Mouse (Mus musculus) thymus, postnatal 25 days (tissue): ENCODE data around the gene Mpped2.

Experiments
- DNase-seq: peaks from one replicate; pipeline ENCODE4 v3.0.0; 2022

The Mpped2 gene

DNA sequence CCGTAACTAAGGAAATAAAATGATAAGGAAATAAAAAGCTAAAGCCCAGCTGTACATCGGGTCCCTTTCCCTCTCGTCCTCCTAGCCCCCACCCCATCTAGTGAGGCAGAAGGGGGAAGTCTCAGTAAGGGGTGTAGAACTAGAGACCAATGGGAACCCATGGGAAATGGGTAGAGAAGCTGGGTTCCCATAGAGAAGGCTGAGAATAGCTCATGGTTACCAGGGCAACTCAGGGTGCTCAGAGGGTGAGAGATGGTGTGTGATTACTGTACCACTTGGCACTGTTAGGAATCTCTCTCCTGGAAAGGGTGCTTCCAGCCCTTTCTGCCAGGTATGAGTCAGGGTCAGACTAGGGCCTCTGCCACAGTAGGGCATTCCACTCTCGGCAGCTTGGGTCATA lies 54.3 kb downstream of the Mpped2 start:
- no peak for DNase-seq

GRCm38 (mm10) chr2:106750878-106751277 lies 57.8 kb downstream of the Mpped2 start:
- DNase-seq = no peak

DNA sequence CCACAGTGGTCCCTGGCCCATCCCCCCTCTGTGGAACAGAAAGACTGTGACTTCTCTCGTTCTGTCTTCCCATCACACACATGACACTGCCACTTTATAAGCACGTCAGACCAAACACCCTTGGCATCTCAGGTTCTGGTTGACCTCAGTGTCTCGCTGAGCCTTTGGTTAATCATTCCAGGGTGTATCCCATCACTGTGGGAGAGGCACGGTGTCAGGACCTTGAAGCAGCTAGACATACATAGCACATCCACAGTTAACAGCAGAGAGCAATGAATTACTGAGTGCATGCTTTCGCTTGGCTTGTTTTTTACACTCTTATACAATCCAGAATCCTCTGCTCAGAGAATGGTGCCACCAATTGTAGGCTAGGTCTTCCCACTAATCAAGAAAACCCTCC lies 60.6 kb downstream of the Mpped2 start:
- no peak for DNase-seq

DNA sequence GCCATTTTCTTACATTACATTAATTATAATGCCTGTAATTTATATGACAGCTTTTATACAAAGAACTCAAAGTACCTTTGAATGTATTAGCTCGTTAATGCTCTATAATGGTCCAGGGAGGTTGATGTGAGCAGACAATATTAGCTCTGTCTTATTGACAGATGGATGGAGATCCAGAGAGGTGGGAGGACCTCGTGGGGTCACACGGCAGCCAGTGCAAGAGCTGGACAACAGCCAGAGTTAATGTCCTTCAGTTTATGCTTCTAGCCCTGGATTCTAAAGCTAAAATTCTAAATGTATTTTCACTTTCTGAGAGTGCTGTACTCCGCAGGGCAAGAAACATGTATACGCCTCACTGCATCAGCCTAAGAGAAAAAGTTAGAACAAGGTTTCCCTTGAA lies 61.6 kb downstream of the Mpped2 start:
- DNase-seq = no peak

- no peak for DNase-seq
Observed at GRCm38 (mm10) chr2:106756354-106757103, 63.5 kb downstream of the Mpped2 start.

GRCm38 (mm10) chr2:106762920-106763319 lies 69.9 kb downstream of the Mpped2 start:
- no peak for DNase-seq

DNA sequence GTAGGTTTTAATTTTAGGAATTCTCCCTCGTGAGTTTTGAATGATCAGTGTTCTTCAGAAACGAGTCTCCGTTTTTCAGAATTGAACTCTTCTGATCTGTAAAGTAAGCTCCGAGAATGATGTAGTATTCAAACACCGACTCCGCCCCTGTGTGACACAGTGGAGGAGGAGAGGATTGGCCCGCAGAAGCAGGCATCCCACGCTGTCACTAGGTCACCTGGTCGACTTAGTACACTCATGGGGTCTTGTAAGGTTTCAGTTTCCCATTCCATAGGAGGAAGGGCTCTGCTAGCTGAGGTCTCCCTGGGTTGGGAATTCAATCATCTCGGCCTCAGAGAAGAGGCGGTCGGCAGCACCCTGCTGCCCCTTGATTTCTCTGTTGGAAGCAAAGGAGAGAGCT lies 76.2 kb downstream of the Mpped2 start:
- no peak for DNase-seq

DNA sequence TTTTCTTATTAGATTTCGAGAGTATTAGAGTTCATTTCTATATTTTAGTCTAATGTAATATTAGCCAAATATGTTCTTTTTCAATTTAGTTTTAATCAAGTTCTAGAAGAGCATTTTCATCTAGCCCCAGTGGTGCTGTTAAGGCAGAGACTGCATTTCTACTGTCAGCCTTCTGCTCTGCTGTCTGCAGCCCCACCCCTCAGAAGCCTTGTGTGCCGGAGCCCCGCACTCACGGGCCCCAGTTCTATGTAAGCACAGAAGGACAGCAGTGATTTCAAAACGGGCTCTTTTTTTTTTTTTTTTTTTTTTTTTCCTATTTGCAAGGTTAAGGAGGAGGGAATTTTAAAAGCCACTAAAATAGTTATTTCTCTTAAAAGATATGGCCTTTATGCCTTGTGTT lies 79.6 kb downstream of the Mpped2 start:
- no peak for DNase-seq

DNA sequence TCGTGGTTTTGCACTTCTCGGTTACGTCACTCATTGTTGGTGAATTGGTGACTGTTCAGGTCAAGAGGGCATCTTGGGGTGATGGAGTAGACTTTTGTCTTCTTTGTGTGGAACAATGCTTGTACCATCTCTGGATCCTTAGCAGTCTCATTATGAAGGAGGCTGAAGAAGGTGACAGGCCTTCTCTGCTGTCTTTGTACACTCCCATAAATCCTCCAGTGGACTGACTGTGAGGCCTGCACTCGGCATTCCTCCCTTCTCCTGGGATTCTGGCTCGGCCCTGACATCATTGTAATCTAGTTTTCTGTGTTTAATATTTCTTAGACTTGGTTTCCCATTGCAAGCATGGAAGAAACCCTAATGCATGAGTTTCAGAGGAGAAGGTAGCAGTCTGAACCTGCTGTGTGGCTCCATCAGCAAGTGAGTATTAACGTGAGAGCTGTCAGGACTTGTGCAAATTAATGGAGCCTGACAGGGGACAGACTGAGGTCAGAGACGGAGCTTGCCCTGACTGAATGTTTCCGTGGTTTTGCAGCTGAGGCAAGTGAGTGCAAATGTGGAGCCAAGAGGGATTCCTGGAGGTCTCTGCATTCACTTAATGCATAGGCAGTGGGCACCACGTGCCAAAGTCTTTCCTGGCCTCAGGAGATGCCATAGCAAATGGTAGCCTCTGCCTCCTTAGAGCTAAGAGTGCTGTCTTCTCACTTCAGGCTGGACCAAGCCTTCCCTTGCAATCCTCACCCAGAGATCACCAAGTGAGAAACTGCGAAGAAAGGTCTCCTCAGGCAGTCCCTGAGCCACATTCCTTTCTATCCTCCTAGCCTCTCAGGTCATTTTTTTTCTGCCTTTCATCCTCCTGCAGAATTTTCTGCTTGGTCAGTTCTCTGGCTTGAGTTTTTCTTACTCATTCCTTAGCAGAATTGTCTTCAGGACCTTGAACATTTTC lies 81.5 kb downstream of the Mpped2 start:
- DNase-seq = no peak

DNA sequence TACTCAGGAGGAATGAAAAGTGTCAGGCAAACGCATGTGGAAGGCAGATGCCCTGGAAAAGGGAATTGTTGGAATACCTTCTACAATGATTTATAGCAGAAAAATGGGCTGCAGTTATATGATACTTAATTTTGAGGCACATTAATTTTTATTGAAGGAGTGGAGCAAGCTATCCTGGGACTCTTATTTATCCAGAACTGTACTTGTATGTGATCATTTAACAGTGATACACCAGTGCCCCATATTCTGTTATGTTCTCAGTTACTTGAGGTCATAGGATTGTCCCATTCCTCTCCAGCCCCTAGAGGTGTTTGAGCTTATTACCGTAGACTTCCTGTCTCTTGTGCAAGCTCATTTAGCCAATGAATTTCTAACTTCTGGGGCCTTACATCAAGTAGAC lies 82.9 kb downstream of the Mpped2 start:
- no peak for DNase-seq

DNA sequence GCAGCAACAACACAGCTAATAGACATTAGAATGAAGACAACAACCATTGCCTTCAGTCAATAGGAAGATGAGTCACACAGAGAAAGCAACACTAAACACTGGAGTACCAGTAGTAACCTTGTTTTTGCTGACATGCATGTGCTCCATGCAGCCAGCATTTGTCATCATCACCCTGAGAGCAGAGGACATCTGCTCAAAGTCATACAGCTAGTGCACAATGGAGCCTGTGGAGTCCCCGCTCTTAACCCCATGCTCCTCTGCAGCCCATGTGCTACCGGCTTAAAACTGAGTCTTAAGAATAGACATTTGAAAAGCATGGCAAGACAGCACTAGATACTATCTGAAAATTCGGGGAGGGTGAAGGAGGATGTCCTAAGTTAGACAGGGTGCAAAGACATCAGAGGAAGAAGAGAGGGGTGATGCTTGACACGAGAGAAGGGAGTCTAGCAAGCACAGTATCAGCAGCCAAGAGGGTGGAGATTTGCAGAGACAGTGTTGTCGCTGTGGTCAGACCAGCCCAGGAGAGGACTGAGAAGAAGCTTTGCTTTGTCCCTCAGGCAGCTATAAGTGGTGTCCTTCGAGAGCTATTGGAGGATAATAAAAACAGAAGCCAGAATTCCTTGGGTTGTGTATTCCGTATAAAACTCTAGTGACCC lies 85.9 kb downstream of the Mpped2 start:
- no peak for DNase-seq

DNA sequence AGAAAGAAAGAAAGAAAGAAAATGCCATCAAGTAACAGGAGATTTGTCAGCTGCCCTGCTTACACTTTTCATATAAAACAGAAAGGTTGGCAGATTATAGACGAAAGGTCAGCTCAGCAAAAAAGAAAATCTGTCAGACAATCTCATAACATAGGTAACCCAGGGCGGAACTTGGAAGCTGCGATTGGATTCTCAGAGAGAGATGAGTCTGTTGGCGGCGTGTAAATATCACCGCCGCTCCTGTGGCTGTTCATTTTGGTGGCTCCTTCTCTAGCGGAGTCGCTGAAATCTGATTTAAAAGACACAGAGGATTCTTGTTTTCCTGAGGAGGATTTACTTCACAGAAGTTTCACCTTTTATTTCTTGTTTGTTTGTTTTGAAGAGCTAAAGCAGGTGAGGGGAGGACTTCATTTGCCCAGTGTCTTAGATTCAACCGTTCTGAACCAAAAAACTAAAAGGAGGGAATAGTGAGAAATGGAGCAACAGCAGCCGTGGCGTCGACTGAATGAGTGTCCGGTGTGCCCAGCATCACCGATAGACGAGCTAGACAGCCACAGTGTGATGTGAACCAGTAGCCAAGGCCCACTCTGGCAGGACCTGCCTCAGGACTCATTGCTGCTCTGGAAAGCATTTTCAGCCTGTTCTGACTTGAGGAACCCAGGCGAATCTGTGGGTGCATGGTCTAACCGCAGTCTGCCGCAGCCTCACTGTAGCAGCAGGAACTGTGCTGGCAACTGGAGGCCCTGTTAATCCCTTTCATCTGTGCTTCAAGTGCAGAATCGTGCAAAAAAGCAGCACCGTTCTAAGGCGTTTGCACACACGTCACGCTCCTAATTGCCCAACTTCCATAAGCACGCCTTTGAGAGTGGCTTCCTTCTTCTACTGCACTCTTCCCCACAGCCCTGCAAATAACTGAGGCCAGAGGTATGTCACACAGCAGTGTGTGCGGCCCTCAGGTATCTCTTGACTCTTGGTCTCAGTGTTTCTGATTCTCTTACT lies 88.4 kb downstream of the Mpped2 start:
- DNase-seq = no peak

- DNase-seq = no peak
Observed at GRCm38 (mm10) chr2:106783311-106783710, 90.2 kb downstream of the Mpped2 start.

- DNase-seq = no peak
Observed at GRCm38 (mm10) chr2:106788055-106788454, 95.0 kb downstream of the Mpped2 start.

DNA sequence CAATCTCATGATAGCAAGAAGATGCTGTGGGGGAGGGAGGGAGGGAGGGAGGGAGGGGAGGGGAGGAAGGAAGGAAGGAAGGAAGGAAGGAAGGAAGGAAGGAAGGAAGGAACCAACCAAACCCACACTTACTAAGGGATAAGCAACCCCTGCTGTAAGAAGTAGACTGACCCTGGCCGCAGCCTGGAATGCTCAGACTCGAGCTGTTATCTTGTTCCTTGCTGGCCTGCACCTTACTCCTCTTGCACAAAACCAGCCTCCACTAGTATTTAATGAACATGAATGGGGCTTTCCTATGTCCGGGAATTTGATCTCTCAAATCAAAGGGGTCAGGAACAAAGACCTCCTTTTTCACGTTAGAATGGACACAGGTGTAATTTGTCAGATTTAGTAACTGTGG lies 95.5 kb downstream of the Mpped2 start:
- DNase-seq = no peak

DNA sequence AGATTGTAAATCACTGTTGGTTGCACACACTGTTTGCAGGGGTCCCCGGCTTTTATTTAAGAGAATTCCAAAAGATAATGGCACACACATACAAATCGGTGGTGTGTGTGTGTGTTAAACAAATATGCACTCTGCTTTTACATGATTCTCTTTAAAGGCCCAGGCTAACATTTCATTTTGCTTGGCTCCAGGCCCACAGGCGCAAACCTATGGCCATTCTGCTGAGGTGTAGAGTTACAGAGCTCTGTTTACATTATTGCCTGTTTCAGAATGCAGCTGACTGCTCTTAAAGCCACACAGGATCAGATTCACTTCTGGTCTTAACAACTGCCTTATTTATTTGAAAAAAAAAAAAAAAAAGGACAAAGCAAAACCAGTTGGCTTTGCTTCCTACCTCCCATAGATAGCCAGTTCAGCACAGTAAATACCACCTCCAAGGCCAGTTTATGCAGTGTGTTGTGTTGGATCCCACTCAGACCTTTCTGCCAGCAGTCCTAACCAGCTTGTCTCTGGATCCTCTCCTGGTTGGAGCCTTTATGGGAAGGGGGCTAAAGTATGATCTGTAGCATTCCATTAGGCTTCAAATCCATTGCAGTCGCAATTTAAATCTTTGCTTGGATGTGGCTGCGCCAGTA lies 96.7 kb downstream of the Mpped2 start:
- no peak for DNase-seq

DNA sequence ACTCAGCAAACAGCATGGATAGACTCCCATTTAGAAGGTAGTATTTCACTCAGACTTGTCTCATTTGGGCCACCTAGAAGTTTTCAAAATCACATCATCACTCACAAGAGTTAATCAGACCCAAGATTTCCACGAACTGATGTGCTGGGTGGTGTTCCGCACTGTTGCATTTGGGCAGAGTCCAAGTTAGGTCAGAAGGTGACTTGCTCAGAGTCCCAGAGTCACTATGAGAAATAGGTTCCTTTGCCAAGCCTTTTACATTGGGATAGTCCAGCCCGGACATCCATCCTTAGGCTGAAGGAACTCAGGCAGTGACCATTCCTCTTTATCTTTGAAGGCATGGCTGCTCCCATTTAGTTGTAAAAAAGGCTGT lies 97.2 kb downstream of the Mpped2 start:
- DNase-seq = no peak

DNA sequence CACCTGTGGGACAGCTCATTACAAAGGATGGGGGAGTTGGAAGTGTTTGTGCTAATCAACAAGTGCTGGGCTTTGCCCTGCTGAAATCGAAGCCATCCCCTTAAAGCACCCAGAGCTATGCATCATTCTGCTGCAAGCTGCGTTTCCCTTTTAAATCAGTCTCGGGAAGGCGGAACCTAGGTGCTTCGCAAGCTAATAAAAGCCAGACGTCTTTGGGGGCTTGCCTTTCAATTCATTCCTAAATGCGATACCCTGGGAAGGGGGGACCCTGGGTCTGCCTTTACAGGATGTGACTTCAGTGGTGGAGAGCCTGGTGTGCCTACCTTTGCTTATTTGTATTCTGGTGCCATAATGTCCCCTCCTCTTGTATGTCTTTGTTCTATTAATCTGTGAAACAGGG lies 103.2 kb downstream of the Mpped2 start:
- DNase-seq = no peak

- no peak for DNase-seq
Observed at GRCm38 (mm10) chr2:106797855-106798254, 104.8 kb downstream of the Mpped2 start.

GRCm38 (mm10) chr2:106798824-106799223 lies 105.8 kb downstream of the Mpped2 start:
- DNase-seq = no peak

GRCm38 (mm10) chr2:106815898-106816297 lies 122.8 kb downstream of the Mpped2 start:
- DNase-seq = no peak

DNA sequence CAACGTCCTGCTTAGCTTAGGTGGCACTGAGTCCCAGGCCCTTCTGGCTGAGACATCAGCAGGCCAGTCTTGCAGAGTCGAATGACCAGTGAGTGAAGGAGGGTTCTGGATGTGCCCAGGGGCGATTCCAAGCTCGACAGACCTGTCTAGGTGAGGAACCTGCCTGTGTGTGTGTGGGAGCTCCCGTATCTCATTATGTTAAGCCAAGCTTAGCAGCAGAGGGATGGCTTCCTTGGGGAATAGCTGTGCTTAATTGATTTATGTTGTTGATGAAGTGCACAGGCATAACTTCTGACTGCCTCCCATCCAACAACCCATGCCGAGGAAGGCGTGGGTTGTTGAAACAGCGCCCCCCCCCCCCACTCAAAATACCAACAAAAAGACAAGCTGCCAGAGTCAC lies 128.2 kb downstream of the Mpped2 start:
- no peak for DNase-seq
